Mouse (Mus musculus) right cerebral cortex, postnatal 25 days (tissue): ENCODE results near the gene Vmn1r12.
"Not testable (repeated sequence)": the region's sequence is repeated elsewhere in the genome, so short reads cannot be mapped to it uniquely, and the experiment has no call there.

Experiments used
- DNase-seq: peaks from one replicate; pipeline ENCODE4 v3.0.0; 2022

Vmn1r12 gene

GRCm38 (mm10) chr6:57156619-57157018 is at the start of gene Vmn1r12:
Gene Vmn1r12, plus strand, starts transcription at chr6:57156919.
- no peak for DNase-seq

GRCm38 (mm10) chr6:57109154-57109553 is 47.6 kb upstream of the Vmn1r12 start, which contains the start of gene Vmn1r10:
Gene Vmn1r10, plus strand, starts transcription at chr6:57109454.
- no peak for DNase-seq

DNA sequence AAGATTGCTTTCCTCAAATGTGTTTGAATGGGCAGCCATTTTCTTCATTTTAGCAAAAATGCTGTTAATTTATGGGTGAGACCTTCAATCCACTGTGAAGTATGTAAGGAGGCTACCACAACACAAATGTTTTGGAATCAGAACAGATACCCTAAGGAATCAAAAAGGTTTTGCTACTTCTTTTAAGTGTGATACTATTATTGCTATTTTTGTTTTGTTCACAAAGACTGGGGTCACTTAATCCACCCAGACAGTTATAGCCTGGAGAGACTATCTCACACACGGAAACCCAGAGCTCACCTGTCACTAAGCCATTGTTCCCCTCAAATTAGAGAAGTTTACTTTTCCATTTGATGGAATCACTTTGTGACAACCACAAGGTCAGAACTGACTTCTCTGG is 23.6 kb upstream of the Vmn1r12 start, which contains the start of gene Vmn1r11:
TSS of gene Vmn1r11 (plus strand) at position 301 of the 400 bp plus-strand sequence.
- no peak for DNase-seq

GRCm38 (mm10) chr6:57190016-57190415 is 33.3 kb downstream of the Vmn1r12 start:
- not testable (repeated sequence) for DNase-seq

GRCm38 (mm10) chr6:57202990-57203389 is 46.3 kb downstream of the Vmn1r12 start, which contains the start of gene Vmn1r13:
Gene Vmn1r13, plus strand, starts transcription at chr6:57203290.
- DNase-seq = not testable (repeated sequence)
